Mouse (Mus musculus) right cerebral cortex, adult 18-20 months (tissue): ENCODE data around the gene Trio.
A peak's percentile ranks its signal among the peaks of the same experiment; 100 is the strongest.
"Not testable (repeated sequence)": the region's sequence is repeated elsewhere in the genome, so short reads cannot be mapped to it uniquely, and the experiment has no call there.

Experiments used
- DNase-seq: peaks from one replicate; pipeline ENCODE4 v3.0.0; 2022; ENCODE audit warnings: mixed read lengths

The Trio gene

GRCm38 (mm10) chr15:27871260-27871659, 154.4 kb downstream of the Trio start:
- no peak for DNase-seq

DNA sequence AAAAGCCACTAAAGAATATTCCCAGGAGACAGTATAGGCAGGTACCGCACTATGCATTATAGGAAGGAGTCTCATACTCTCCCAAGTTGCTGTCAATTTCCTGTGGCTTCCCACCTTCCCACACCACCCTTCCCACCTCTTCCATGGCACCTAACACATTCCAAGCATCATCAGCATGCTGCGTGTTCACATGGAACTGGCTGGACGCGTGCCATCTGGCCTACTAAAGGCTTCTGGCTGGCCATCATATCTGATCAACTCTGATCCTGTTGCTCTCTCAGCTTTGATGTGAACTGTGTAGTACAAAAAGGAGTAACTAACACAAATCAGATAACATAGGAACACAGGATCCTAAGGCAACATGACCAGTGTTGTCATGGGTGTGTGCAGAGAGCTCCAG, 156.6 kb downstream of the Trio start:
- DNase-seq, result peak; percentile 41

GRCm38 (mm10) chr15:27867831-27868230, 157.8 kb downstream of the Trio start:
- DNase-seq, result no peak

- DNase-seq, result no peak
Observed at GRCm38 (mm10) chr15:27866471-27866870, 159.2 kb downstream of the Trio start.

- no peak for DNase-seq
Observed at GRCm38 (mm10) chr15:27866053-27866452, 159.6 kb downstream of the Trio start.

DNA sequence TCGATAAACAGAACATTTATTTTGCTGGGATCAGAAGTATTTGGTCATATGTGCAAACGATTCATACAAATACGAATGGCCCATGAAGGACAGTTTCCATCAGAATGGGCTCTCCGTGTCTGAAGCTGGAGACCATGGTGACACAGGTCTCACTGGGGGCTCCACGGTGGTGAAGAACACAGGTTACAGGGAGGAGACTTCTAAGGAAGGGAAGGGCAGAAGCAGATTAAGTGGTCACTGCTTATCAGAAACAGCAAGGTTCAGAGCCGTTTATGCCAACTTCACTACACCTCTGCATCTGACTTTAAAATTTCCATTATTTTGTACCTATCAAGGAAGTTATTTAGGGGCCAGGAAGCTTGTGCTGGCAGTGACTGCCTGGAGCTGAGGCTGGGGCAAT, 161.3 kb downstream of the Trio start:
- no peak for DNase-seq

DNA sequence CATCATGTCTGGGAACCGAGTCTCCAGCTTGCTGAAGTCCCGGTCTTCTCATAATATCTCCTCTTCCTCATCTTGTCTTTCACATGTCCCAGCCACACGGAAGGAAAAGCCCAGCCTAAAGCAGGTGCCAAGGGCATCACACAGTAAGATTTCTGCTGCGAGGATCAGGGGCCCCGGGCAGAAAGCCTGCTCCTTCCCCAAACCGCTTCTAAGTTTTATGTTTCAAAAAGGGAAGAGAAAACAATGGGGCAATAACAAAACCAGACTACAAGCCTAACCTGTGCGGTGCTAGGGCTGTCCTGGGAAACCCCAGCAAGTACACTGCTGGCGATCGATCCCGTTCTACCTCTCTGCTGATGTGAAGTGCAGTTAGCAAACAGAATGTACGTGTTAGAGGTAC, 162.7 kb downstream of the Trio start:
- DNase-seq, result no peak

- no peak for DNase-seq
Observed at GRCm38 (mm10) chr15:27860439-27860838, 165.2 kb downstream of the Trio start.

DNA sequence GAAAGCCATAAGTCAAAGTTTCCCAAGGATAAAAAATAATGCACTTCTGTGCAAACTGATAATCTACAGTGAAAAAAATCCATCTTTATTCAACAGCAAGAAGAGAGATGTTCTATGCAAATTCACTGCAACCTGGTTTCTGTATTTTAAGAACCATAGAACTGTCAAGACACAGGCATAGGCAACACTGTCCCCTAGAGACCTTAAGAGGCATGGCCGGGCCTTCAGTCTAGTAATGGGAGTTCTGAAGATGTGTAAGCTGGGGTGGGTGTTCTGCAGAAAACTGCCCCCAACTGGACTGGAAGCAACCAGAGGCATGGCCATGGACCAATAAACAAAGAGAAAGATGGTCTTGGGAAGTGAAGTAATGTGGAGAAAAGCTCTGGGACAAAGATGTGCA, 166.1 kb downstream of the Trio start:
- no peak for DNase-seq

DNA sequence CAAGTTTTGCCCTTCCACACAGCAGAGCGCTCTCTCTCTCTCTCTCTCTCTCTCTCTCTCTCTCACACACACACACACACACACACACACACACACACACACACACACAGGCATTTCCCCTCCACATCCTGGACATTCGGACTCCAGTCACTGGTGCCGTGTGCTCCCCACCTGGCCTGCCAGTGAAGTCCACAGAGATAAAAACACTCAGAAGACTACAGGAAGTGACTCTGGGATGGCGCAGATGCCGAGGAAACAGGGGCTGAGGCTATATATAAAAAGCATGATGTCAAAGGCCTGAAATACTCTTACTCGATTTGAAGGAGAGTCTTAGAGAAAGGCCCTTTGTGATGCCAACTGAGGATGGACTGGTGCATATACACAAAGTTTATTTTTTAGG, 166.5 kb downstream of the Trio start:
- no peak for DNase-seq

DNA sequence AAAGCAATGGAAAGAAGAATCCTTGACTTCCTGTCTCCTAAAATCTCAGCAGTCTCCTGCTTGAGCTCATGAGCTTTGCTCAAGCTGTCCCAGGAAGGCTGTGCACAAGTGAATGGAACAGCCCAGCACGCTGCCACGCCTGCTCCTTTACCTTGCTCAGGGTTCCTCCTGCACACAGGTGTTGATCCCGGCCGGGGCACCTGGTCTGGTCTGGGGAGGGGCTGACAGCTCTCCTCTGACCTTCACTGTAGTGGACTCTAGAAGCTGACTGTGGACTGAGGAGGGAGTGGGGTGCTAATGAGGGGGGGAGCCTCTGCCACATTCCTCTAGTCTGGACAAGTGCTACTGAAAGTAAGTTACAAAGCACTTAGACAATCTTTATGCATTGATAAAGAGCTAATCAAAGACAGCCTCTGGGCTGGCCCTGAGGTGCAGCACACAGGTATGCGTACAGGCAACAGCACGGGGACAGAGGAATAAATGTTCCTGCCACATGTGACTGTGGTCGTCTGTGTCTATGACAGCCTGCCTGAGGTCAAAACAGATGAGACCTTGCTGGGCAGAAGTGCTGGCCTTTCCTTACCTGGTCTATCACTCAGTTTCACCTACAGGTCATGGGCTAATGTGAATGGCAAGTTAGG, 167.3 kb downstream of the Trio start:
- DNase-seq, result no peak

- DNase-seq, result no peak
Observed at GRCm38 (mm10) chr15:27857242-27857641, 168.4 kb downstream of the Trio start.

DNA sequence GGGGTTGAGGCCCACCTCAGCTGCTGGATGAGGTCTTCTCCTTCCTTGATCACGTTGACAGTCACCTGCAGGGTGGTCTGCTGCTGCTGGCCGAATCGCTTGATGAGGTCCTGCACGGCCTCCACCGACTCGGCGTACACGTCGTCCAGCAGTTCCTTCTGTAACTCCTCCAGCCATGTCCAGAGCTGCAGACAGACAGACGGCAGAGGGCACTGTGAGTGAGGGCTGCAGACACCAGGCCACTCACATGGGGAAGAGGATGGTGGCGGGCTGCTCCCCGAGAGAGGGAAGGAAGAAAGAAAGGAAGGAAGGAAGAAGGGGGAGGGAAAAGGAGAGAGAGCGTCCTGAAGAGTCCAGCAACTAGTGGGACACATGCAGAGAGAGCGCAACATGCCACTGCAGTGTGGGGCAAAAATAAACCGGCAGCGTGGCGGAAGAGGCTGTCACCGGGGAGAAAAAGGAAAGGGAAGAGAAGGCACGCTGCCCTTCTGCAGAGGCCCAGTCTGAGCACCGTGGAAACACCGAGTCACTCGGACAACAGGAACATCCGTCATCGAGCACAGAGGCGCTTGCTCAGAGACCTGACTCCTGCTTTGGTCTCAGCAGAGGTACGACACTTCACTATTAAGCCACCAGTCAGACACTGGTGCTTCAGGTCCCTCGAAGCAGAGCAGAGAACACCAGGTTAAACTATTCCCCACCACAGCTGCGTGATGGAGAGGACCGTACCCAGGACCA, 169.4 kb downstream of the Trio start:
- DNase-seq, result no peak

DNA sequence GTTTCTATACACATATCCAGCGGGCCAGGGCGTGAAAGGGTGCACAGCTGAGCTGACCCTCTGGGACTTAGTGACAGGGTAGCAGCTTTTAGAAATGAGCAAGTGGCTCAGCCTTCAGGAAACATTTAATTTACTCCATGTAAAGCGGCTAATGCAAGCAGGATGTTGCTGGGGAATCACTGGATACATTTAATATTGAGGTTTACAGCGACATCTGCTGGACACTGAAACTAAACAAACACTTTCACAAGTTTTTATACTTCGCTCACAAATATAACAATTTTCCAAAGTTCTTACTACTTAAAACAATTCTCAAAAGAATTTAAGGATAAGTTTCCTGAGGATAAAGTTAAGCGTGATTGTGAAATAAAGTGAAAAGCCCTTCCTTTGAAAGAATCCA, 174.3 kb downstream of the Trio start:
- no peak for DNase-seq

DNA sequence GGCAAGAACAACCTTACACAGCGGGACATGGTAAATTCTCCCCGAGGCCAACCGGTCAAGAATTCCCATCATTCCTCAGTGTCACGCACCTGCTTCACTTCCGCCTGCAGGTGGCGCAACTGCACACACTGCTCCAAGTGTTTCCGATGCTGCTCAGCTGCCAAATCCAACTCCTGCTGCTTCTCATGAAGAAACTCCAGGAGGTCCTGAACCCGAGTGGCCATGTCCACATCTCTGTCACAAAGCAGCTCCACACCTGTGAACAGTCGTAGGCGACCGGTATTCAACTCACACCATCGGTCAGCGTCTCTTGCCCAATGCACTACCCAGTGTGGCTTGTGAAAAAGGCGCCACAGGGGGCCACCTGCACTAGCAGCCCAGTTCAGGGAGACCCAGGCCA, 174.7 kb downstream of the Trio start:
- DNase-seq, result no peak

DNA sequence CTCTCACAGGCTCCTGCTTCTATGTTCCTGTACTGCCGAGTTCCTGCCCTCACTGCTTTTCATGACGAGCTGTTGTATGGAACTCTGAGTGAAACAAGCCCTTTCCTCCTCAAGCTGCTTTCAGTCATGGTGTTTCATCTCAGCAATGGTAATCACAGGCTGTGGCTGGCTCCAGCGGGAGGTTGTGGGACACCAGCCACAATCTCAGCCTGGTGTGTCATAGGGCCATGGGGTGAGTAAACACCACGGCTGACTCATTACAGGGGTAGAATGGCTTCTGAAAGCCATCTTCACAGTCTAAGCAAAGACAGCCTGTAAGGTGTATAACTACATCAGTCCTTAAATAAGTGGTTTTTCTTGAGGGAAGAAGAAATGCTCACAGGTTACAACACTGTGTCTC, 175.7 kb downstream of the Trio start:
- DNase-seq, result no peak

DNA sequence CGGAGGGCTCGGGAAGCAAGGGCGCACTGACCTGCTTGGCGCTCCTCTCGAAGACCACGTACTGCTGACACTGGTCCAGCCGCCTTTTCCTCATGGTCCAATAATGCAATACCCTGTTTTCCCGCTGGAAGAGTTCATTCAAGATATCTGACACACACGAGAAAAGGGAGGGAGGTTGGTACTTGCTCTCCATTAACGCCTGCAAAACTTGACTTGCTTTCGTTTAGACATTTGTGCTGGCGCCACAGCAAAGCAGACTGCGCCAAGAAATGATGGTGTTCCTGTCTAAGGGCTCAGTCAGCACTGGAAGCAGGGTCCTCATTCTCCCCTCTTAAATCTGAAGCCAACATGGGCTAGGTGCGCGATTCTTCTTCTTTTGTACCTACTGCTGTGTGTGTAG, 184.0 kb downstream of the Trio start:
- no peak for DNase-seq

DNA sequence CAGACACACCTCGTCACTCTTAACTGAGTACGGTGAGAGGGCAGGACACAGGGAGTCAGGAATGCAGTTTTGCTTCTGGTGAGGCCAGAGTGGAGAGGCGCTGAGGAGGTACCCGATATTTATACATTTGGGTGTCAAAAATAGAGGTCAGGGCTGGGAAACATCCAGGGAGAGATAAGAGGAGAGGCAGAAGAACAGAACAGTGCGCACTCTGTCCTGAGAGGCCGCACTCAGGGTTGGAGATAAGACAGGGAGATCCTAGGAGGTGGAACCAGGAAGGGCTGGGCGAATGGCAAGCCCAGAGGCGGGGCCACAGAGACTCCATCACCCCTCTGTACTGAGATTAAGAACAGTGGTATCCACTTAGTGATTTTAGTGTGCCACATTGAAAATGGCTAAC, 185.1 kb downstream of the Trio start:
- DNase-seq, result no peak

DNA sequence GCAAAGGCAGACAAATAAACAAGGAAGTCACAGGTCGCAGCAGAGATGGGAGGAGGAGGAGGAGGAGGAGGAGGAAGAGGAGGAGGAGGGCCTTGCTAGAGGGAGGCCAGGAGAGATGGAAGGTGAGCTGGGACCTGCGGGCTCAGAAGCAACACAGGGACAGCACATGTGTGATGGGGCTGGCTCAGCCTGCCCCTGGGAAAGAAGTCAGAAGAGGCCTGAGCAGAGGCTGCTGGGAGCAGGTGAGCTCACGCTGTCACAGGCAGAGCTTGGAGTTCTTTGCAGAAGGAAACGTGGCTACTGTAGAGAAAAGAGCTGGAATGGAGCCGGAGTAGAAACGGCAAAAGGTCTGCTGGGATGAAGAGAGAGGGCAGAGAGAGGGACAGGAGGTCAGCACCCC, 185.5 kb downstream of the Trio start:
- no peak for DNase-seq

DNA sequence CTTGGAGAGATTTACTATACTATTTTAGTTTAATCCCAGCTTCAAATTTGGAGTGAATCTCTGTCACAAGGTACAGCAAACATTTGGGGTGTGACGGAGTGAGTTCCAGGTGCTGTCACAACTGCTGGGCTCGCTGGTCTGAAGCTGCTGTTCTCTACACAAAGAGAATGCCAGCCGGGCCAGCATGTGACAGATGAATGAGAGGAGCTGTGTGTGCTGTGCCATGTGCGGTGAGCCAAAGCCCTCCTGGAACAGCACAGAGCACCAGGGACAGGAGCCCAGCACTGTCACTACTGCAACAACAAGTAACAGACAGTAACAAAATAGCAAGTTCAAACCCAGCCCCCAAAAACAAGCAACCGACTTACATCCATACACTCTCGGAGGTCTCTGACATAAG, 194.0 kb downstream of the Trio start:
- DNase-seq, result no peak

DNA sequence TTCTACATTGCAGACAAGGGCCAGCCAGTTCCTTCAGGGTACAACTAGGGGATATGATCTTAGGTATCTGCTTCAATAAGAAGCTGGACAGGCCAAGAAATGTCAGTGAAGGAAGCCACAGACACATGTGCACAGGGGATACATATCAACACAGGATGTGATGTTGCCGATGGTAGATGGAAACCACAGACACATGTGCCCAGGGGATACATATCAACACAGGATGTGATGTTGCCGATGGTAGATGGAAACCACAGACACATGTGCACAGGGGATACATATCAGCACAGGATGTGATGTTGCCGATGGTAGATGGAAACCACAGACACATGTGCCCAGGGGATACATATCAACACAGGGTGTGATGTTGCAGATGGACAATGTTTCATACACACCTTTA, 197.8 kb downstream of the Trio start:
- DNase-seq, result not testable (repeated sequence)

DNA sequence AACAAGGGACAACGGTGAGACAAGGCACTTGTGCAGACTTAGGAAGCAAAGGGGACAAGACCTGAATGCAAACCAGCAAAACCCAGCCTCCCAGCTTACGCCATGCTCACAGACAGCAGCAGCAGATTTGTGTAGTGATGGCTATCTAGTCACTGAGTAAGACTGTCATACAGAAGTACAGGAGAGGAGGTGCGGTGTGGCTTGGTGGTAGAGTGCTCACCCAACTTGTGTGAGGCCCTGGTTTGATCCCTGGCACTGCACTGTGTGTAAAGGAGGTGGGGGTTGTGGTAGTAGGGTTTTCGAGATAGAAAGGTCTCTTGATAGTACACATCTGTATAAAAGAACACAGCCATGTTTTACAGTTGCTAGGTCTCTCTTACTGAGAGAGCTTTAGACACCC, 198.8 kb downstream of the Trio start:
- no peak for DNase-seq

GRCm38 (mm10) chr15:27826048-27826637, 199.5 kb downstream of the Trio start:
- no peak for DNase-seq

GRCm38 (mm10) chr15:27825390-27825789, 200.3 kb downstream of the Trio start:
- no peak for DNase-seq

DNA sequence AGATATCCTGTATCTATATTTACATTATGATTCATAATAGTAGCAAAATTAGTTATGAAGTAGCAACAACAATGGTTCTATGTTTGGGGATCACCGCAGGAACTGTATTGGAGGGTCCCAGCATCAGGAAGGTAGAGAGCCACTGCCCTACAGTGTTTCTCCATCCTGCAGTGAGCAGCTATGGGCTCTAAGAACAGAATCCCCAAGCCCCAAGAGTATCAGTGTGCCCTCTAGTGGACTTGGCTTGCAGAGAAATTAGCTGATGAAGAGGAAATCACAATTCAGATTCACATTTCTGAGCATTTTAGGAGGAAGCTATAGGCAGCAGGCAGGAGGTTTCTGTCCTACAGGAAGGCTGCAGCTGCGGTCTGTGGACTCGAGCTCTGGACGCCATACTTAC, 202.1 kb downstream of the Trio start:
- peak; percentile 44 for DNase-seq
